In genomic region chr9:114496469-114496868, GRCm38 (mm10) we compare ENCODE assay signal across 34 mouse cellular contexts. TPM values are rescaled to one million over a fixed set of nuclear protein-coding genes. Genes with fewer than 3 reads are reported as not detected.
DNase-seq lines count a peak whose midpoint lies in the region; TF ChIP-seq lines count a peak whose summit lies in the region.
"Had no signal": no experiment of that assay in that cellular context is flagged by ENCODE, and none has a peak within 500 bp of the region (broad histone marks: within the 10 kb centered on the region; RNA-seq: fewer than 3 reads in every experiment).

No protein-coding gene starts in this region.

- 11% methylated on average over 7 of the region's 7 CpGs for WGBS in thymus, adult 2 months

- 0 out of 2 replicates have a peak, but pooled peaks cover 3% of the 10 kb centered on the region for H3K36me3 ChIP-seq in thymus, adult 2 months (ENCODE audit: control insufficient read depth, insufficient read depth, low read length)
- H3K36me3 ChIP-seq: forebrain, embryonic 10.5 days; heart, embryonic 13.5 days; hindbrain, embryonic 15.5 days; limb, embryonic 12.5 days; midbrain, embryonic 13.5 days had no signal

- intact Hi-C loops in gastrocnemius, adult 2 months (cut with DNase I) = loop anchor here (5.0 kb wide), 1 partner anchor 179 kb away; no protein-coding TSS in a partner anchor

- H3K4me3 ChIP-seq in thymus, adult 2 months (ENCODE audit: control insufficient read depth, insufficient read depth, low read length) = peak overlapping the region; percentile 46
- no peak overlapping the region for H3K4me3 ChIP-seq in gastrocnemius, adult 2 months
- H3K4me3 ChIP-seq: forebrain, embryonic 10.5 days; heart, adult 2 months; heart, embryonic 13.5 days; hindbrain, embryonic 15.5 days; layer of hippocampus, adult 2 months; limb, embryonic 12.5 days; midbrain, embryonic 13.5 days; myocyte had no signal

- no peaks in the 10 kb centered on the region for H3K27me3 ChIP-seq in thymus, adult 2 months (ENCODE audit: control insufficient read depth, insufficient read depth, low read length)
- H3K27me3 ChIP-seq: hindbrain, embryonic 15.5 days; limb, embryonic 12.5 days had no signal

- 0 out of 2 replicates have a peak, but pooled peaks have one; percentile 29 for TF ChIP-seq POLR2A in thymus, adult 2 months (IDR thresholded peaks at IDR 0.05; ENCODE audit: control insufficient read depth, extremely low read depth, insufficient read depth, low read length, poor library complexity)

- DNase-seq in CD8-positive naive resting alpha-beta T cell, adult 2 months (ENCODE audit: low read depth in 2 of 2, low spot score in 2 of 2) = peak; percentile 9 to 26
- DNase-seq in T-cell, adult 2 months (ENCODE audit: low spot score) = peak; percentile 66
- peak; percentile 59 for DNase-seq in thymus, adult 2 months
- peak; percentile 59 for DNase-seq in thymus, postnatal 4 days
- DNase-seq in spleen, postnatal 14 days (ENCODE audit: low spot score in 2 of 2) = no peak
- DNase-seq in frontal cortex, postnatal 14 days (ENCODE audit: low spot score in 2 of 2) = no peak
- DNase-seq in gastrocnemius, adult 2 months = no peak
- DNase-seq: adrenal gland, adult 2 months; cerebellum, adult 11-12 months; cerebellum, postnatal 14 days; forebrain, postnatal 0 days; gastrocnemius, postnatal 36 days; heart, adult 2 months; heart, postnatal 36 days; kidney, adult 9 months; kidney, postnatal 14 days; layer of hippocampus, postnatal 36 days; lung, adult 18-20 months; lung, postnatal 10 days had no signal

- no peak for TF ChIP-seq CTCF in thymus, adult 2 months (IDR thresholded peaks at IDR 0.05; ENCODE audit: borderline replicate concordance, control insufficient read depth, extremely low read depth, insufficient read depth, low read length, poor library complexity)
- no peak for TF ChIP-seq CTCF in gastrocnemius, adult 2 months (IDR thresholded peaks at IDR 0.05)

- peak overlapping the region; percentile 98 for H3K27ac ChIP-seq in thymus, adult 2 months (ENCODE audit: control insufficient read depth, insufficient read depth, low read length)
- H3K27ac ChIP-seq in gastrocnemius, adult 2 months = no peak overlapping the region
- H3K27ac ChIP-seq: forebrain, embryonic 10.5 days; heart, adult 2 months; heart, embryonic 13.5 days; hindbrain, embryonic 15.5 days; layer of hippocampus, adult 2 months; limb, embryonic 12.5 days; midbrain, embryonic 13.5 days; stomach, postnatal 0 days had no signal

- H3K4me1 ChIP-seq in thymus, adult 2 months (replicated peaks; ENCODE audit: control insufficient read depth, insufficient read depth, low read length) = peaks cover 26% of the 10 kb centered on the region
- H3K4me1 ChIP-seq: hindbrain, embryonic 15.5 days had no signal

RNA-seq across cellular contexts. Expression of gene Ccr4, which starts 8.2 kb away (rescaled TPM):
- 88.6 and 94.5 TPM in 2 replicates for polyA plus RNA-seq in thymus, adult 2 months (2012; rRNA removed)
- not detected for total RNA-seq in gastrocnemius, adult 2 months (2021)
- total RNA-seq: adrenal gland, adult 2 months; adrenal gland, postnatal 4 days; forebrain, postnatal 0 days; gastrocnemius, postnatal 36 days; heart, adult 2 months; heart, postnatal 36 days; layer of hippocampus, adult 2 months; layer of hippocampus, postnatal 36 days; left cerebral cortex, postnatal 14 days; megakaryocyte progenitor cell, adult 5-6 weeks had no signal
- polyA plus RNA-seq: adrenal gland, adult 2 months; embryonic facial prominence, embryonic 11.5 days; forebrain, embryonic 10.5 days; forebrain, postnatal 0 days; heart, adult 2 months; heart, embryonic 13.5 days; hindbrain, embryonic 15.5 days; limb, embryonic 12.5 days; liver, embryonic 11.5 days; midbrain, embryonic 13.5 days; myocyte; neural tube, embryonic 14.5 days; stomach, postnatal 0 days had no signal

RNA-seq across cellular contexts. Expression of gene C130032M10Rik, which starts 19.0 kb away (rescaled TPM):
- not detected in 2 replicates for polyA plus RNA-seq in thymus, adult 2 months (2012; rRNA removed)
- not detected for total RNA-seq in gastrocnemius, adult 2 months (2021)
- total RNA-seq: adrenal gland, postnatal 4 days; forebrain, postnatal 0 days; gastrocnemius, postnatal 36 days; heart, adult 2 months; heart, postnatal 36 days; layer of hippocampus, adult 2 months; layer of hippocampus, postnatal 36 days; left cerebral cortex, postnatal 14 days; megakaryocyte progenitor cell, adult 5-6 weeks had no signal
- polyA plus RNA-seq: adrenal gland, adult 2 months; embryonic facial prominence, embryonic 11.5 days; forebrain, postnatal 0 days; heart, adult 2 months; hindbrain, embryonic 15.5 days; liver, embryonic 11.5 days; midbrain, embryonic 13.5 days; neural tube, embryonic 14.5 days; stomach, postnatal 0 days; urinary bladder, adult 2 months had no signal

Comparison
In these comparisons a context has a peak if more than half of its experiments do, and no peak if none do; other contexts are left out.
1. DNase-seq: peak in CD8-positive naive resting alpha-beta T cell, adult 2 months (2 of 2), T-cell, adult 2 months (single experiment), thymus, adult 2 months (single experiment) and thymus, postnatal 4 days (single experiment); none in spleen, postnatal 14 days (0 of 2), frontal cortex, postnatal 14 days (0 of 2) and gastrocnemius, adult 2 months (single experiment).